Mouse (Mus musculus) CH12F3 (cell line): ENCODE measurements around the gene Prss29.

ENCODE experiments used
- in situ Hi-C: fragments of 300-500 bp; cut with MboI; formaldehyde crosslinking; loops from 2 replicates; pipeline ENCODE4 v1.14.3; 2020; ENCODE audit warnings: low sequenced_read_pairs

Prss29 gene

GRCm38 (mm10) chr17:25341490-25341889, 23.0 kb downstream of the Prss29 start:
- in situ Hi-C loops, result no loop called here

GRCm38 (mm10) chr17:25345462-25345861, 27.0 kb downstream of the Prss29 start, which contains the start of gene Tpsab1:
TSS of gene Tpsab1 (minus strand) at chr17:25345562.
- in situ Hi-C loops, result no loop called here

GRCm38 (mm10) chr17:25361291-25361690, 42.8 kb downstream of the Prss29 start:
- in situ Hi-C loops, result no loop called here

- in situ Hi-C loops, result no loop called here
Observed at GRCm38 (mm10) chr17:25363726-25364125, 45.3 kb downstream of the Prss29 start.

GRCm38 (mm10) chr17:25366005-25366404, 47.6 kb downstream of the Prss29 start, which contains the start of gene Tpsb2:
TSS of gene Tpsb2 (plus strand) at chr17:25366305.
- in situ Hi-C loops, result no loop called here

GRCm38 (mm10) chr17:25368973-25369372, 50.5 kb downstream of the Prss29 start, which contains the start of gene Tpsg1:
TSS of gene Tpsg1 (plus strand) at chr17:25369273.
- in situ Hi-C loops, result no loop called here
